Mouse (Mus musculus) kidney, postnatal 14 days (tissue): ENCODE measurements around the gene Gm21954.

Experiments used
- DNase-seq: peaks from one replicate; pipeline ENCODE4 v3.0.0; 2022; ENCODE audit warnings: mixed read lengths

Gm21954 gene

GRCm38 (mm10) chr3:55472110-55472509, at the start of gene Gm21954:
TSS of gene Gm21954 (minus strand) at chr3:55472210.
- DNase-seq: no peak

- DNase-seq: no peak
Measured at GRCm38 (mm10) chr3:55521776-55522175, 49.8 kb upstream of the Gm21954 start.

GRCm38 (mm10) chr3:55520240-55521180, 48.5 kb upstream of the Gm21954 start:
- peak; percentile 76 for DNase-seq

GRCm38 (mm10) chr3:55517454-55518014, 45.5 kb upstream of the Gm21954 start:
- DNase-seq: no peak

- DNase-seq: no peak
Measured at GRCm38 (mm10) chr3:55515966-55516365, 44.0 kb upstream of the Gm21954 start.

- peak; percentile 38 for DNase-seq
Measured at GRCm38 (mm10) chr3:55511658-55512057, 39.6 kb upstream of the Gm21954 start.

- no peak for DNase-seq
Measured at GRCm38 (mm10) chr3:55510198-55510597, 38.2 kb upstream of the Gm21954 start.

GRCm38 (mm10) chr3:55499298-55499697, 27.3 kb upstream of the Gm21954 start:
- no peak for DNase-seq

- DNase-seq: no peak
Measured at GRCm38 (mm10) chr3:55496462-55496941, 24.5 kb upstream of the Gm21954 start.

GRCm38 (mm10) chr3:55495866-55496265, 23.9 kb upstream of the Gm21954 start:
- DNase-seq: no peak

GRCm38 (mm10) chr3:55495231-55495630, 23.2 kb upstream of the Gm21954 start:
- DNase-seq: no peak

GRCm38 (mm10) chr3:55494348-55494747, 22.3 kb upstream of the Gm21954 start:
- DNase-seq: no peak

- DNase-seq: no peak
Measured at GRCm38 (mm10) chr3:55492021-55492420, 20.0 kb upstream of the Gm21954 start.

- DNase-seq: no peak
Measured at GRCm38 (mm10) chr3:55489231-55489990, 17.4 kb upstream of the Gm21954 start.

GRCm38 (mm10) chr3:55483328-55483727, 11.3 kb upstream of the Gm21954 start:
- no peak for DNase-seq

- no peak for DNase-seq
Measured at GRCm38 (mm10) chr3:55481140-55481539, 9.1 kb upstream of the Gm21954 start.

GRCm38 (mm10) chr3:55479306-55479705, 7.3 kb upstream of the Gm21954 start:
- no peak for DNase-seq

GRCm38 (mm10) chr3:55476694-55477093, 4.7 kb upstream of the Gm21954 start:
- no peak for DNase-seq

- DNase-seq: no peak
Measured at GRCm38 (mm10) chr3:55473146-55473545, 1.1 kb upstream of the Gm21954 start.

GRCm38 (mm10) chr3:55466348-55466747, 5.7 kb downstream of the Gm21954 start:
- no peak for DNase-seq

GRCm38 (mm10) chr3:55465785-55466184, 6.2 kb downstream of the Gm21954 start:
- DNase-seq: no peak

- no peak for DNase-seq
Measured at GRCm38 (mm10) chr3:55464226-55464625, 7.8 kb downstream of the Gm21954 start.
